Mouse (Mus musculus) heart, embryonic 12.5 days (tissue): ENCODE measurements at regions not wholly inside any gene's neighbourhood (a gene's known extent, or its start where the extent isn't known, plus 50 kb on each side); places are given as distances from the start of the nearest gene placed in this dataset.

Experiments
- ATAC-seq: fragments of 200-750 bp; cut with Nextera tagmentation; 2 replicates; pipeline ENCODE4 v1.8.0; 2017; ENCODE audit warnings: moderate TSS enrichment, moderate library complexity; ENCODE audit not compliant: insufficient number of reproducible peaks, low FRiP score
- H3K27ac ChIP-seq: fragments of 300-500 bp; sonication (generic); 2 replicates; pipeline ENCODE4 v1.5.1; 2016; ENCODE audit warnings: mild to moderate bottlenecking, moderate library complexity; ENCODE audit not compliant: poor library complexity, severe bottlenecking
- H3K27me3 ChIP-seq: fragments of 300-500 bp; sonication (generic); replicated peaks from 2 replicates; pipeline ENCODE4 v1.6.1; 2016; ENCODE audit warnings: mild to moderate bottlenecking, moderate library complexity
- H3K36me3 ChIP-seq: fragments of 300-500 bp; sonication (generic); 2 replicates; pipeline ENCODE4 v1.6.1; 2016; ENCODE audit warnings: mild to moderate bottlenecking, moderate library complexity
- H3K4me1 ChIP-seq: fragments of 300-500 bp; sonication (generic); replicated peaks from 2 replicates; pipeline ENCODE4 v1.6.1; 2016; ENCODE audit warnings: mild to moderate bottlenecking
- H3K4me2 ChIP-seq: fragments of 300-500 bp; sonication (generic); 2 replicates; pipeline ENCODE4 v1.6.1; 2016; ENCODE audit warnings: mild to moderate bottlenecking, moderate library complexity
- H3K4me3 ChIP-seq: fragments of 300-500 bp; sonication (generic); 2 replicates; pipeline ENCODE4 v1.5.1; 2016; ENCODE audit warnings: mild to moderate bottlenecking
- H3K9ac ChIP-seq: fragments of 300-500 bp; sonication (generic); 2 replicates; pipeline ENCODE4 v1.6.1; 2016; ENCODE audit warnings: mild to moderate bottlenecking, moderate library complexity
- H3K9me3 ChIP-seq: fragments of 300-500 bp; sonication (generic); replicated peaks from 2 replicates; pipeline ENCODE4 v1.6.1; 2016; ENCODE audit warnings: mild to moderate bottlenecking, moderate library complexity
- WGBS: fragments of 180-500 bp; shearing (Covaris S2); methylation state at CpG from one replicate; pipeline ENCODE4 v1.1.7; 2016; 5-methylcytosine and 5-hydroxymethylcytosine counted together

DNA sequence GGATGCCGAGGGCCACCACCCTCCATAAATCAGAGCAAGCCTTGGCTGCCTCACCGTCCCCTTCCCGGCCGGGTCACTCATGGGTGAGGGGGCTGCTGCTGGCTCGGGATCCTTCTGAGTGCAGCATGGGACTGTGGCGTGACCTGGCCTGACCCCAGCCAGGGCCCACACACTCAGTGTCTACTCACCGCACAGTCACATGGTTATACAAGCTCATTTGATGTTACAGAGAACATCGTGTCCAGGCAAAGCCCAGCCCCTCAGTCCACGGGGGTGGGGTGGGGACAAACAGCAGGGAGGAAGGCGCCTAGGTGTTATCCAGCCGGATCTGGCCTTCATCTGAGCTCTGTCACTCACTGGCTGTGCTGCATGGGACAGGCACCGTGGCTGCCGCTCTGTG, 195.9 kb upstream of the Dio3 start:
- Histone ChIP-seq H3K27ac (no peak overlapping the region), H3K4me2 (no peak overlapping the region), H3K4me1 (no peaks in the 10 kb centered on the region), H3K9me3 (0 out of 2 replicates have a peak, but pooled peaks cover 3% of the 10 kb centered on the region), H3K4me3 (no peak overlapping the region), H3K36me3 (no peaks in the 10 kb centered on the region), H3K9ac (no peak overlapping the region), H3K27me3 (no peaks in the 10 kb centered on the region; the same call in 1 of the 2 replicates)
- WGBS = 60% methylated on average over 13 of the region's 13 CpGs
- no peak for ATAC-seq

DNA sequence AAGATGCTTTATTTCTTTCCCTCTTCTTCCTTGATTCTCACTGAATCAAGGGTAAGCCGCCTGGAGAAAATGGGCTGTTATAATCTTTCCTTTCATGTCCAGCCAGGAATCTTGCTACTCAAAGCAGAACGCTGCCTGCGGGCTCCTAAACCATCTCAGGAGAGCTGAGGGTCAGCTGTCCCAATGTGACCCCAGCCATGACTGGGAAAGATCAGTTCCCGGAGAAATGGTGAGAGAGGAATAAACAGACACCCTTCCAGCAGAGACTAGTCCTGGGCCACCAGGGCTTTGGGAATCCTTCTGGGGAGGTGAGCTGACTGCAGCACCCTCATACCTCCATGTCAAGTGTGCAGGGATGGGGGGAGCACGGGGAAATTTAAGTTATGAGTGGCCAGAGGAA, 195.4 kb upstream of the Dio3 start:
- no peaks in the 10 kb centered on the region for H3K36me3 ChIP-seq
- no peak overlapping the region for H3K4me2 ChIP-seq
- no peak for ATAC-seq
- WGBS = 56% methylated on average over 5 of the region's 5 CpGs
- H3K27me3 ChIP-seq = peaks cover under 1% of the 10 kb centered on the region; the same call in 1 of the 2 replicates
- 0 out of 2 replicates have a peak, but pooled peaks cover 3% of the 10 kb centered on the region for H3K9me3 ChIP-seq
- no peak overlapping the region for H3K4me3 ChIP-seq
- H3K4me1 ChIP-seq = no peaks in the 10 kb centered on the region
- no peak overlapping the region for H3K27ac ChIP-seq
- no peak overlapping the region for H3K9ac ChIP-seq

DNA sequence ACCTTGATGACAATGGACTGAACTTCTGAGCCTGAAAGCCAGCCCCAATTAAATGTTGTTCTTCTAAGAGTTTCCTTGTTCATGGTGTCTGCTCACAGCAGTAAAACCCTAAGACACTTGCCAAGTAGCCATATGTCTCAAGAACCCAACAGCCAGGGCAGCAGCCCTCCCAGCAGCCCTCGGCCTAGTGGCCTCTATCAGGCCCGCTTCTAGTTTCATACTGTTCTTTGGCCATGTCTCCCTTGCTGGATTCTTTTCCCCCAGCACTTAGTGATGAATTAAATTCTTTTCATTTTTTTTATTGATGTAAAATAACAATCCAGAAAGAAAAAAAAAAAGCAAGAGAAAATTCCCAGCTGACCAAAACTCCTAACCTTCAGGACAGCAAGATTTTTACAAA, 191.9 kb upstream of the Dio3 start:
- no peak overlapping the region for H3K4me2 ChIP-seq
- no peak overlapping the region for H3K9ac ChIP-seq
- ATAC-seq = no peak
- no peaks in the 10 kb centered on the region for H3K4me1 ChIP-seq
- H3K4me3 ChIP-seq = no peak overlapping the region
- H3K27ac ChIP-seq = no peak overlapping the region
- 89% methylated on average over 2 of the region's 2 CpGs for WGBS
- H3K9me3 ChIP-seq = no peaks in the 10 kb centered on the region
- peaks cover 18% of the 10 kb centered on the region for H3K27me3 ChIP-seq
- H3K36me3 ChIP-seq = no peaks in the 10 kb centered on the region

DNA sequence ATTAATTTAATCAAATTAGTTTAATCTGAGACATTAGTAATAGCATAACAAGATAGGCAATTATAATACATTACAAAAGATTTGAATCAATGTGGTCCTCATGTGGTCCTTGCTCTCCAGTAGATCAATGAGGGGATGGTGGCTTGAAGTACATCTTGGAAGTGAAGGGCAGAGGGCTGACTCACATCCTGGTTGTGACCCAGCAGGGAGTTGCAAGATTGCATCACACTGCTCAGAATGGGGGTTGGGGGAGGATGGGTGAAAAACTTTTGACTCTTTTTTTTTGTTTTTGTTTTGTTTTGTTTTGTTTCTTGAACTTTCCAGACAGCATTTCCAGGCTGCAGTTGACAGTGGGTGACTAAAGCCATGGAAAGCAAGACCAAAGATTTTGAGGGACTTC, 191.1 kb upstream of the Dio3 start:
- H3K4me2 ChIP-seq = no peak overlapping the region
- H3K4me3 ChIP-seq = no peak overlapping the region
- peaks cover 18% of the 10 kb centered on the region for H3K27me3 ChIP-seq
- ATAC-seq = no peak
- no peaks in the 10 kb centered on the region for H3K36me3 ChIP-seq
- no peaks in the 10 kb centered on the region for H3K4me1 ChIP-seq
- H3K9ac ChIP-seq = no peak overlapping the region
- H3K27ac ChIP-seq = no peak overlapping the region
- H3K9me3 ChIP-seq = no peaks in the 10 kb centered on the region

DNA sequence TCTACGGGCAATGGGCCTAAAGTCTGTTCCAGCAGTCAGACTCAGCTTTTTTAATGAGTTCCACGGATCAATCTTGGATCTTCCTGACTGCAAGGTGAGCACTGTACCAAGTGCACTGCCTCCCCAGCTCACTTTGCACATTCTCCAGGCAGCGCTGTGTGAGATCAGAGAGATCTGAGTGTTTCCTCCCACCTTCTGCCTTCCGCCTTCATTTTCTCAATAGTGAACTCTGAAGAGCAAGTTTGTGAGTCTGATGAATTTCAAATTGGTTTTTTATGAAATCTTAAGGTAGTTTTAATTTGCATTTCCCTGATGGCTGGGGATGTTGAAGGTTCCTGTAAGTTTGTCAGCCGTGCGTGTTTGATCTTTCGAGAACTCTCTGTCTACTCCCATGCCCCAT, 176.7 kb upstream of the Dio3 start:
- peaks cover 16% of the 10 kb centered on the region for H3K9me3 ChIP-seq
- 82% methylated on average over 7 of the region's 7 CpGs for WGBS
- no peak overlapping the region for H3K27ac ChIP-seq
- no peak overlapping the region for H3K4me2 ChIP-seq
- H3K9ac ChIP-seq = no peak overlapping the region
- no peaks in the 10 kb centered on the region for H3K36me3 ChIP-seq
- ATAC-seq = no peak
- H3K27me3 ChIP-seq = peaks cover 21% of the 10 kb centered on the region; the same call in 1 of the 2 replicates
- no peak overlapping the region for H3K4me3 ChIP-seq
- H3K4me1 ChIP-seq = no peaks in the 10 kb centered on the region

DNA sequence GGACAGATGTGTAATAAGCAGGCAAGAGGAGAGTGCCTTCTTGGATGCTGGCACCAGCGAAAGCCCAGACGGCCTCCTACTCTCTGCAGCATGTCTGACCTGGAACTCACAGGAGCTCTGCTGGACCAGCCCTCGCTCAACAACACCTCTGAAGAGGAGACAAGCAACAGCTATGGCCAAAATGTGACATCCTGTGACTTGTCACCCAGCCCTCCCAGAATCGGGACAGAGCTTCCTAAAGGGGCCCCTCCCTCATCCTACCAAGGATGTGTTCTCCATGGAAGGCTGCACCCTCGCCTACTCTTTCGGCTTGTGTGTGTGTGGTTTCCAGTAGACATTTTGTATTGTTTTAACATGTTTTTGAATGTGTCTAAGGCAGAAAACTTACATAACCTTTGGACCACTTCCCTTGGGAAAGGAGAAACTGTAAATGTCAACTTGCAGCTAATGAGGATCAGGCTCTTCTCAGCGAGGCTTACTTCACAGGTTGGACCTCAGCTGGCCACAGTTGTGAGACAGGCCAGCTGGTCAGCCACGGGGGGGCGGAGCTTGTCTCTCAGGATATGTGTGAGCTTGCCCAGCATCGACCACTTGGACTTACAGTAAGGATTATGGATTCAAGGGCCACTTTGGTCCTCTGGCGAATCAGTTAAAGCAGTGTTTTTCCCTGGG, 166.7 kb upstream of the Dio3 start:
- Histone ChIP-seq H3K27ac (no peak overlapping the region), H3K36me3 (no peaks in the 10 kb centered on the region), H3K27me3 (peaks cover 48% of the 10 kb centered on the region), H3K9ac (no peak overlapping the region), H3K4me1 (peaks cover 3% of the 10 kb centered on the region; the same call in 1 of the 2 replicates), H3K4me2 (no peak overlapping the region), H3K4me3 (no peak overlapping the region), H3K9me3 (peaks cover 6% of the 10 kb centered on the region; the same call in 1 of the 2 replicates)
- 54% methylated on average over 11 of the region's 11 CpGs for WGBS
- ATAC-seq = no peak

DNA sequence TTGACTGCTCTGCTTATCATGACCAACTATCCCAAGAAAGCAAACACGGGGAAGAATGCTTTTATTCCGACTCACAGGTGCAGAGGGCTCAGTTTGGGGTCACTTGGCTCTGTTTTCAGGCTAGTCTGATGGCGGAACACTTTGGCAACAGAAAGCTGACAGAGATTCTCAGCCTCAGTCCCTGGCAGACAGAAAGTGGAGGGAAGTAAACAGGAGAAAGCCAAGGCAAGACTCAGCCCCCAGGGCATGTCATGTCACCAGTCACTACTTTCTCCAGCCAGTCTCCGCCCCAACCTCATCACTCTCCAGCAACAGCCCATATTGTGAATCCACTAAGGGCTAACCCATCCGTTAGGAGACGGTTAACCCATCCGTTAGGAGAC, 166.2 kb upstream of the Dio3 start:
- peaks cover 53% of the 10 kb centered on the region for H3K27me3 ChIP-seq
- WGBS = 70% methylated on average over 7 of the region's 7 CpGs
- H3K36me3 ChIP-seq = no peaks in the 10 kb centered on the region
- no peak overlapping the region for H3K9ac ChIP-seq
- no peak overlapping the region for H3K4me2 ChIP-seq
- no peak overlapping the region for H3K27ac ChIP-seq
- no peak for ATAC-seq
- H3K9me3 ChIP-seq = 0 out of 2 replicates have a peak, but pooled peaks cover 3% of the 10 kb centered on the region
- H3K4me3 ChIP-seq = no peak overlapping the region
- peaks cover 3% of the 10 kb centered on the region; the same call in 1 of the 2 replicates for H3K4me1 ChIP-seq

DNA sequence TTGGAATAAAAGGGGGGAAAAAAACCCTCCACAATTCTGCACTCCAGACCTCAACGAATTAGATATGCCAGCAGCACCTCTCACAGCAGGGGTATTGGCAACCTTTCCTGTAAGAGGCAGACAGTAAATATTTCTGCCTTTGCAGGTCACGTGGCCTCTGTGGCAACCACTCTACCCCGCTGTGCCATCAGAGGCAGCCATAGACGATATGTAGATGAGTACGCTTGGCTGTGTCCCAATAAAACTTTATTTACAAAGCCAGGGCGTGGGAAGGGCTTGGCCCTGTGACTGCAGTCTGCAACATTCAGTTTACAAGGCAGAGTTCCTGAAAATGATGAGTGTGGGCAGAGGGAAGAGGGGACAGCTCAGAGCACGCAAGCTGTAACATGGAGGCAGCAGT, 158.7 kb upstream of the Dio3 start:
- Histone ChIP-seq H3K9ac (no peak overlapping the region), H3K27me3 (peaks cover 47% of the 10 kb centered on the region), H3K36me3 (no peaks in the 10 kb centered on the region), H3K27ac (no peak overlapping the region), H3K9me3 (no peaks in the 10 kb centered on the region), H3K4me1 (peaks cover 3% of the 10 kb centered on the region; the same call in 1 of the 2 replicates), H3K4me2 (no peak overlapping the region), H3K4me3 (no peak overlapping the region)
- ATAC-seq = no peak
- 74% methylated on average over 7 of the region's 7 CpGs for WGBS

DNA sequence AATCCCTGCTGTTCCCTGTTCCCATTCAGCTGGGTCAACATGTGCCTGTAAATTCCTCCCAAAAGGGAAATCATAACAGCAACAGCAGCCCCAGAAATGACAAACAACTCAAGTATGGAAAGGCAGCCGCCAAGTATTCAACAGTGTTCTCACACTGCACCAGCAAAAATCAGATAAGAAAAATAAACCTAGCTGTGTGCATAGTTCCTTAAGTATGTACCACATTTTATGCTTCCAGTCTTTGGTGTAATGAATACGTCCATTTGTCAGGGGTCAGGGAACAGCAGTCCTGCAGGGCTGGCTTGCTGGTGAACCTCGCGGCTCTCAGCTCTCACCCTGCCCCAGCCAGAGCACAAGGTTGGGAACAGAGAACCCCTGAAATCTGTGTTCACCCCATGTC, 155.9 kb upstream of the Dio3 start:
- no peak for ATAC-seq
- Histone ChIP-seq H3K9ac (no peak overlapping the region), H3K27ac (no peak overlapping the region), H3K36me3 (no peaks in the 10 kb centered on the region), H3K27me3 (peaks cover 35% of the 10 kb centered on the region), H3K4me3 (no peak overlapping the region), H3K4me1 (no peaks in the 10 kb centered on the region), H3K9me3 (no peaks in the 10 kb centered on the region), H3K4me2 (no peak overlapping the region)
- 66% methylated on average over 4 of the region's 4 CpGs for WGBS

DNA sequence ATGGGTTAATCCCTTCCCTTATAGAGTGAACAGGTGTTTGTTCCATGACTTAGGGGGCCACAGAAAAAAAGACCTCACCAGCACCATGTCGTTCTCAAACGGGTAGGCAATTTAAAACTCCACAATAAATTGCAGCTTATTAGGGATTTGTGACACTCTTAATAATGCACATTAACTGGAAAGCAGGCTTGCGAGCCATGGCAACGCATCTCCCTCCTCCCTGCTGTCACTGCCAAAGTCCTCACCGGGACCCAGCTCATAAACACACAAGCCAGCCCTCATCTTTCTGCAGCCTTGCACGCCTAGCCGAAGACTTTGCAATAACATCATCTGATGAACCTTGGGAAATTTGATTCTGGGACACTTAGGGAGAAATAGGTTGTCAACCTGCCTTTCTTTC, 152.3 kb upstream of the Dio3 start:
- H3K9ac ChIP-seq = no peak overlapping the region
- no peak overlapping the region for H3K4me3 ChIP-seq
- H3K4me2 ChIP-seq = no peak overlapping the region
- peaks cover 25% of the 10 kb centered on the region for H3K27me3 ChIP-seq
- no peak for ATAC-seq
- H3K9me3 ChIP-seq = no peaks in the 10 kb centered on the region
- no peak overlapping the region for H3K27ac ChIP-seq
- no peaks in the 10 kb centered on the region for H3K36me3 ChIP-seq
- WGBS = 84% methylated on average over 7 of the region's 7 CpGs
- H3K4me1 ChIP-seq = no peaks in the 10 kb centered on the region

DNA sequence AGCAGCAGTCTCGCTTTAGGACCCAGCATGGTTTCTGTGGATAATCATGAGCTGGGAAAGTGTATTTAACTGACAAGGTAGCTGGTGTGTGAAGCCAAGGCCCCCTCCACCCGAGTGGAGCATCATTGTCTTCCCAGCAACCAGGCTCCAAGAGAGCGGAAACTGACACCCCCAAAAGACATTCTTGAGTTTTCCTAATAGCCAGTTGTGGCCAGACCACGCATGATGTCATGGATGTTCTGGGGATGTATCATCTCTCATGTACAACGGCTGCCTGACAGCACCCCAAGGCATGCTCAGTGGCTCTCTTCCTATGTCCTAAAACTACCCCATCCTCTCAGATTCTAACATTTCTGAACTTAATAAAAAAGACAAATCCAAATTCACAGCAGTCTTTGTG, 133.5 kb upstream of the Dio3 start:
- peaks cover 3% of the 10 kb centered on the region; the same call in 1 of the 2 replicates for H3K9me3 ChIP-seq
- H3K36me3 ChIP-seq = no peaks in the 10 kb centered on the region
- H3K4me2 ChIP-seq = no peak overlapping the region
- no peak overlapping the region for H3K27ac ChIP-seq
- H3K4me1 ChIP-seq = no peaks in the 10 kb centered on the region
- H3K27me3 ChIP-seq = peaks cover 6% of the 10 kb centered on the region; the same call in 1 of the 2 replicates
- no peak for ATAC-seq
- 76% methylated on average over 5 of the region's 5 CpGs for WGBS
- no peak overlapping the region for H3K9ac ChIP-seq
- H3K4me3 ChIP-seq = no peak overlapping the region
